Mouse (Mus musculus): ENCODE results near the gene Tm6sf2. TPM values are rescaled to one million over a fixed set of nuclear protein-coding genes. Genes with fewer than 3 reads are reported as not detected.

The Tm6sf2 gene
- total RNA-seq, 2 experiments from 2014 or later: 4.3 to 9.3 TPM

Small RNA genes lying within 50 kb of the gene (microRNA-seq; reads per million reads assigned to microRNA genes)
- gene Mir7066: not detected

Other genes starting within 250 kb of the Tm6sf2 start
- 1 to 10 TPM; 1.2 to 1.7 TPM for gene Pbx4, start 240.4 kb upstream of the Tm6sf2 start, total RNA-seq (2021)
- gene Cilp2, start 185.2 kb upstream of the Tm6sf2 start, total RNA-seq (2021): 1 to 10 TPM in 1 of 2 experiments, under 1 TPM in 1; 0.64 to 1.5 TPM
- under 1 TPM; 0.79 to 0.84 TPM for gene Tssk6, start 170.7 kb upstream of the Tm6sf2 start, total RNA-seq (2021)
- 100 to 1,000 TPM; 237 to 261 TPM for gene Ndufa13, start 170.4 kb upstream of the Tm6sf2 start, total RNA-seq (2021)
- gene Yjefn3, start 170.2 kb upstream of the Tm6sf2 start, total RNA-seq (2021): 1 to 10 TPM; 5.5 TPM
- 10 to 100 TPM; 84.4 to 90.0 TPM for gene Gatad2a, start 76.5 kb upstream of the Tm6sf2 start, total RNA-seq (2021)
- gene Mau2, start 30.2 kb upstream of the Tm6sf2 start, total RNA-seq (2021): 10 to 100 TPM; 53.8 to 56.2 TPM
- 10 to 100 TPM; 24.1 to 29.7 TPM for gene Sugp1, start 30.1 kb upstream of the Tm6sf2 start, total RNA-seq (2021)
- under 1 TPM; 0.24 to 0.36 TPM for gene Hapln4, start 10.5 kb downstream of the Tm6sf2 start, total RNA-seq (2021)
- gene Ncan, start 47.9 kb downstream of the Tm6sf2 start, total RNA-seq (2021): 1 to 10 TPM in 1 of 2 experiments, under 1 TPM in 1; 0.81 to 1.2 TPM
- 10 to 100 TPM; 15.7 to 16.1 TPM for gene Nr2c2ap, start 58.4 kb downstream of the Tm6sf2 start, total RNA-seq (2021)
- gene Rfxank, start 66.2 kb downstream of the Tm6sf2 start, total RNA-seq (2021): 10 to 100 TPM; 18.0 to 23.9 TPM
- 10 to 100 TPM; 45.0 to 48.5 TPM for gene Borcs8, start 66.6 kb downstream of the Tm6sf2 start, total RNA-seq (2021)
- under 1 TPM; 0.36 to 0.54 TPM for gene Mef2b, start 66.8 kb downstream of the Tm6sf2 start, total RNA-seq (2021)
- 10 to 100 TPM; 43.1 to 47.0 TPM for gene Tmem161a, start 99.4 kb downstream of the Tm6sf2 start, total RNA-seq (2021)
- gene Slc25a42, start 139.4 kb downstream of the Tm6sf2 start, total RNA-seq (2021): 100 to 1,000 TPM; 124 to 184 TPM
- 10 to 100 TPM; 28.9 to 48.5 TPM for gene Sugp2, start 161.3 kb downstream of the Tm6sf2 start, total RNA-seq (2021)
- 10 to 100 TPM; 11.2 to 13.2 TPM for gene Armc6, start 161.5 kb downstream of the Tm6sf2 start, total RNA-seq (2021)
- gene Homer3, start 209.9 kb downstream of the Tm6sf2 start, total RNA-seq (2021): 10 to 100 TPM; 23.8 to 33.3 TPM
- gene Ddx49, start 229.6 kb downstream of the Tm6sf2 start, total RNA-seq (2021): 10 to 100 TPM; 63.4 to 67.7 TPM
- 100 to 1,000 TPM; 203 to 216 TPM for gene Cope, start 229.6 kb downstream of the Tm6sf2 start, total RNA-seq (2021)
- 1 to 10 TPM; 2.3 to 3.7 TPM for gene Cers1, start 242.9 kb downstream of the Tm6sf2 start, total RNA-seq (2021)

Data from adrenal gland, postnatal 10 days (tissue).